Mouse (Mus musculus) thymus, adult 18-20 months (tissue): ENCODE data around the gene Olfr623.

Source experiments
- DNase-seq, 2 experiments: peaks; one replicate each; pipeline ENCODE4 v3.0.0; 2022; ENCODE audit warnings: mixed read lengths in 2 of 2

Olfr623 gene

GRCm38 (mm10) chr7:103663598-103663997 lies at the start of gene Olfr623:
Gene Olfr623 (minus strand): TSS chr7:103663698.
- DNase-seq: no peak

- no peak for DNase-seq
Observed at GRCm38 (mm10) chr7:103712024-103712423, 48.5 kb upstream of the Olfr623 start.

- no peak for DNase-seq
Observed at GRCm38 (mm10) chr7:103699469-103699868, 36.0 kb upstream of the Olfr623 start.

GRCm38 (mm10) chr7:103682420-103682819 lies 18.9 kb upstream of the Olfr623 start, which contains the start of gene Olfr625-ps1:
Gene Olfr625-ps1 (plus strand): TSS chr7:103682720.
- DNase-seq: no peak

GRCm38 (mm10) chr7:103671091-103671490 lies 7.6 kb upstream of the Olfr623 start, which contains the start of gene Olfr624:
Gene Olfr624 (minus strand): TSS chr7:103671191.
- DNase-seq: no peak

GRCm38 (mm10) chr7:103644070-103644469 lies 19.4 kb downstream of the Olfr623 start:
- DNase-seq: no peak

GRCm38 (mm10) chr7:103642602-103643001 lies 20.9 kb downstream of the Olfr623 start, which contains the start of gene Olfr622:
Gene Olfr622 (minus strand): TSS chr7:103642702.
- DNase-seq: no peak

- DNase-seq: no peak
Observed at GRCm38 (mm10) chr7:103636795-103637194, 26.7 kb downstream of the Olfr623 start.

- DNase-seq: no peak
Observed at GRCm38 (mm10) chr7:103612434-103612833, 51.1 kb downstream of the Olfr623 start, which contains the start of gene Olfr620. Gene Olfr620 (minus strand): TSS chr7:103612534.
